Comparison of ENCODE assay signal across 22 mouse cellular contexts in genomic region chr13:94199829-94200228, GRCm38 (mm10).
DNase-seq lines count a peak whose midpoint lies in the region; ATAC-seq lines count a peak whose summit lies in the region.
"Had no signal": no experiment of that assay in that cellular context is flagged by ENCODE, and none has a peak within 500 bp of the region (broad histone marks: within the 10 kb centered on the region; RNA-seq: fewer than 3 reads in every experiment).

No protein-coding gene starts in this region.

- no peak overlapping the region for H3K4me2 ChIP-seq in kidney, embryonic 14.5 days (replicated peaks; ENCODE audit: low read depth, low read length)
- no peak overlapping the region for H3K4me2 ChIP-seq in neural tube, embryonic 13.5 days
- H3K4me2 ChIP-seq: embryonic facial prominence, embryonic 12.5 days; forebrain, embryonic 12.5 days had no signal

- H3K27me3 ChIP-seq in kidney, embryonic 14.5 days (ENCODE audit: control insufficient read depth, insufficient read depth, low read length) = no peaks in the 10 kb centered on the region
- H3K27me3 ChIP-seq in neural tube, embryonic 13.5 days = no peaks in the 10 kb centered on the region
- H3K27me3 ChIP-seq: embryonic facial prominence, embryonic 12.5 days; forebrain, embryonic 12.5 days had no signal

- ATAC-seq in frontal cortex, adult (ENCODE audit: low TSS enrichment) = peak; percentile 38; the same call in 1 of the 2 replicates
- peak; percentile 66; the same call in 1 of the 2 replicates for ATAC-seq in kidney, embryonic 14.5 days (ENCODE audit: low FRiP score, low TSS enrichment)
- no peak for ATAC-seq in neural tube, embryonic 13.5 days (ENCODE audit: low read depth)
- ATAC-seq: forebrain, embryonic 14.5 days; forebrain, embryonic 16.5 days had no signal

- H3K36me3 ChIP-seq in kidney, embryonic 14.5 days (ENCODE audit: control insufficient read depth, insufficient read depth, low read length) = peaks cover 12% of the 10 kb centered on the region; the same call in 1 of the 2 replicates
- peaks cover 22% of the 10 kb centered on the region; the same call in 1 of the 2 replicates for H3K36me3 ChIP-seq in neural tube, embryonic 13.5 days

- H3K9ac ChIP-seq in kidney, embryonic 14.5 days (ENCODE audit: low read depth, low read length) = no peak overlapping the region
- 0 out of 2 replicates have a peak overlapping the region, but pooled peaks have one; percentile 4 for H3K9ac ChIP-seq in neural tube, embryonic 13.5 days
- H3K9ac ChIP-seq: embryonic facial prominence, embryonic 12.5 days; forebrain, embryonic 12.5 days had no signal

- no peak for DNase-seq in frontal cortex, postnatal 25 days (ENCODE audit: low spot score in 2 of 2)
- DNase-seq in kidney, postnatal 10 days = no peak
- DNase-seq in neural tube, embryonic 10.5 days (ENCODE audit: extremely low spot score, low spot score) = no peak
- DNase-seq: adrenal gland, adult 2 months; adrenal gland, postnatal 10 days; adrenal gland, postnatal 25 days; cerebellum, adult 11 months; cerebellum, adult 18-20 months; cerebellum, adult 8-10 months; cerebellum, adult 9-11 months; cerebellum, postnatal 14 days; cerebellum, postnatal 36 days; embryo, embryonic 11 days had no signal

- WGBS in kidney, embryonic 14.5 days = 25% methylated on average over 8 of the region's 8 CpGs
- 64% methylated on average over 8 of the region's 8 CpGs for WGBS in neural tube, embryonic 13.5 days

- no peak overlapping the region for H3K4me3 ChIP-seq in kidney, embryonic 14.5 days (ENCODE audit: low read length)
- no peak overlapping the region for H3K4me3 ChIP-seq in neural tube, embryonic 13.5 days
- H3K4me3 ChIP-seq: embryonic facial prominence, embryonic 12.5 days; erythroblast, embryonic 14.5 days; forebrain, embryonic 10.5 days; forebrain, embryonic 12.5 days had no signal

- H3K4me1 ChIP-seq in kidney, embryonic 14.5 days (ENCODE audit: control insufficient read depth, insufficient read depth, low read length) = peaks cover 4% of the 10 kb centered on the region
- H3K4me1 ChIP-seq in neural tube, embryonic 13.5 days (replicated peaks) = no peaks in the 10 kb centered on the region
- H3K4me1 ChIP-seq: embryonic facial prominence, embryonic 12.5 days; forebrain, embryonic 12.5 days had no signal

- H3K27ac ChIP-seq in kidney, embryonic 14.5 days (ENCODE audit: low read depth, low read length) = no peak overlapping the region
- H3K27ac ChIP-seq in neural tube, embryonic 13.5 days (replicated peaks) = no peak overlapping the region
- H3K27ac ChIP-seq: embryonic facial prominence, embryonic 12.5 days; forebrain, embryonic 10.5 days; forebrain, embryonic 12.5 days had no signal

- H3K9me3 ChIP-seq in kidney, embryonic 14.5 days (ENCODE audit: control insufficient read depth, low read length) = no peaks in the 10 kb centered on the region
- H3K9me3 ChIP-seq in neural tube, embryonic 13.5 days = no peaks in the 10 kb centered on the region
- H3K9me3 ChIP-seq: embryonic facial prominence, embryonic 12.5 days; forebrain, embryonic 10.5 days; forebrain, embryonic 12.5 days had no signal
